Mouse (Mus musculus): Measurements from ENCODE around the gene Gtse1.
A peak's percentile ranks its signal among the peaks of the same experiment; 100 is the strongest.

The Gtse1 gene

DNA sequence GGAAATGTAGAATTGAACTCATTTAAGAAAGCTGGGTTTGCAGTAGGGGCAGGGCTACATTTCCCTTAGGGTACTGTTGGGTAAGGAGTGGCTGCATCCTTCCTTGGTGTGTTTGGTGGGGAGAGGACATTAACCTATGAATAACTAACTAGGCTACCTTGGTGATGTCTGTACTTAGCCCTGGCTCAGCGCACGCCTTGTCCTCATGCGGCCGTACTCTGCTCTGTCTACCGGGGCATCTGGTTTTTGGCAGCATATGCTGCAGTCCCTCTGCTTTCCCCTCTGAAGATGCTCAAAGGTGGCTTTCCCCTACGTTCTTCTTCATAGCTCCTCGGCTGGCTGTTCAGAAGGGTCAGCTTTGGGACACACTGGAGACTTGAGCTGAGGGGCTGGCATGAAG lies 17.8 kb downstream of the Gtse1 start:
- DNase-seq = no peak

DNA sequence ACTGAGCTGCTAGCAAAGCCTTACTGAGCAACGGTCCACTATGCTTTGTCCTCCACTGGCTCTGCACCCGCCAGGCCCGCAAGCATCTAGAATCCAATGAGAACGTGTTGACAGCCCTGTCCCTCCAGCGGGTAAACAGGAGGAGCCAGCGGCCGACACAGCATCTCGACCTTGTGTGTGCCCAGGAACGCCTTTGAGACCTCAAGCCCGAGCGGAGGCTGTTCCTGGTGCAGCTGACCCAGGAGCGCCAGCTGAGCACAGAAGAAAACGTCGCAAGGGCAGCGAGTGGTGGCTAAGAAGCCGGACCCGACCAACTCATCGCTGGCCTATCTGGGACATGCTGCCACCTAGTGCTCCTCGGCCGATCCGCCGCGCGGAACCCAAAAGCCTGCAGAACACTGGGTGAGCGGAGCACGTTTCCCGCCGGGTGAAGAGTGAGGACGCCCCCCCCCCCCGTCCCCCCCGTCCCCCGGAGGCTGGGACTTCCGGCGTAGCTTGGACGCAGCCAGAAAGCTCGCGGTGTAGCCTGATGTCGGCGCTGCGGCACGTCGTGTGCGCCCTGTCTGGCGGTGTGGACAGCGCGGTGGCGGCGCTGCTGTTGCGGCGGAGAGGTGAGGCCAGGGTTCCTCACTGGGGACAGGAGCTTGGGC lies 19.4 kb downstream of the Gtse1 start, which contains the start of gene Trmu:
Gene Trmu, plus strand, starts transcription at position 465 of the 650 bp plus-strand sequence.
- peak; percentile 95 for DNase-seq

DNA sequence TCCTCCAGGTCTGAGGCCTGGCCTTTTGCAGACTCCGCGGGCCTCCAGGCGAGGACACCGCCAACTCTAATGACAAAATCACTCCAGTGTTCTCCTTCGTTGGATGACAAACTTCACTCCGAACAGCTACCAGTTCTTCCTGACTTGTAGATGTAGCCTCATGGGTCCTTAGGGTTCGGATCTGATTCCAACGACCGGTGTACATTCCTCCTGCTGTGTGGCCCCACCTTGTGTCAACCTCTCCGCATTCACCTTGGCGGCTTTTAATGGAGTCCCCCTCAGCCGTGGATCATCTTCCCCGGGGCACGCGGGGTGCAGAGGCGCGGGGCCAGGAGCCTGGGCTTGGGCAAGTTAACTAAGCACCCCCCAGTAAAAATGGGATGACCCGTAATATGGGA lies 20.0 kb downstream of the Gtse1 start:
- DNase-seq = no peak

DNA sequence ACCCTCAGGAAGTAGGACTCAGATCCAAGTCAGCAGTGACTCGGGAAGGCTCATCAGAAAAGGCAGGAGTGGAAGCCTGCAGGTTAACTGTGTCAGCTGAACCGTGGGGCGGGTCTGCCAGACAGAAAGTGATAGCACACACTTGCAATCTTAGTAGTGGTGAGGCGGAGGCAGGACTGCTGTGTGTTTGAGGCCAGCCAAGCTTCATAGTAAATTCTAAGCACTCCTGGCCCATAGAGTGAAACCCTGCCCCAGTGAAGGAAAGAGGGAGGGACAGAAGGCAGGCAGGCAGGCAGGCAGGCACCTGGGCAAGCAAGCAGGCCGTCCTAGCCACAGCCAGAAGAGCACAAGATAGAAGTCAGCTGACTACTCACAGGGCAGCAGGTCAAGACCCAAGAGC lies 26.1 kb downstream of the Gtse1 start:
- DNase-seq = no peak

DNA sequence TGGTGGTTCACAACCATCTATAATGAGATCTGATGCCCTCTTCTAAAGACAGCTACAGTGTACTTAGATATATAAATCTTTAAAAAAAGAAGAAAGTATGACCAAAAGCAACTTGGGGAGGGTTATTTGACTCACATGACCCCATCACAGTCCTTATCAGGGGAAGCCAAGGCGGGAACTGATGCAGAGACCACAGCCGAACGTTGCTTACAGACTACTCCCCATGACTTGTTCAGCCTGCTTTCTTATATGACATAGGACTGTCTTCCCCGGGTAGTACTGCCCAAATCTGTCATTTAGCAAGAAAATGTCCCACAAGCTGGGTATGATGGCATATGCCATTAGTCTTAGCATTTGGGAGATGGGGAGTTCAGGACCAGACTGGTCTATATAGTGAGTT lies 29.7 kb downstream of the Gtse1 start:
- DNase-seq = no peak

DNA sequence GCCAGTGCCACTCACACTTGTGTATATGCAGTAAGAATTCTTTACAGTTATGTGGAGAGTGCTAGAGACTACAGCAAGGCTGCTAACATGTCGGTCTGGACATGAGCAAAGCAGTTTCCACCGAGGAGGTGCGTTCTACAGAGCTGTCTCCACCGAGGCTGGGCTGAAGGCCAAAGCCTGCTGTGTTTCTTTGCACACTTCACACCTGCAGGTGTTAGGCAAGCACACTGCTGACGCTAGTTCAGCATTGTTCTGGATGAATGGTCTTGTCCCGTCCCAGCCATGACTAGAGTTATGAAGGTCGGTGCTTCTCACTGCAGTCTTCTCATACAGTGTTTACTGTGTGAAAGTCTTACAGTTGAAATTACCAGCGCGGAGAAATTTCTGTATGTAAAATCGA lies 32.4 kb downstream of the Gtse1 start:
- no peak for DNase-seq

DNA sequence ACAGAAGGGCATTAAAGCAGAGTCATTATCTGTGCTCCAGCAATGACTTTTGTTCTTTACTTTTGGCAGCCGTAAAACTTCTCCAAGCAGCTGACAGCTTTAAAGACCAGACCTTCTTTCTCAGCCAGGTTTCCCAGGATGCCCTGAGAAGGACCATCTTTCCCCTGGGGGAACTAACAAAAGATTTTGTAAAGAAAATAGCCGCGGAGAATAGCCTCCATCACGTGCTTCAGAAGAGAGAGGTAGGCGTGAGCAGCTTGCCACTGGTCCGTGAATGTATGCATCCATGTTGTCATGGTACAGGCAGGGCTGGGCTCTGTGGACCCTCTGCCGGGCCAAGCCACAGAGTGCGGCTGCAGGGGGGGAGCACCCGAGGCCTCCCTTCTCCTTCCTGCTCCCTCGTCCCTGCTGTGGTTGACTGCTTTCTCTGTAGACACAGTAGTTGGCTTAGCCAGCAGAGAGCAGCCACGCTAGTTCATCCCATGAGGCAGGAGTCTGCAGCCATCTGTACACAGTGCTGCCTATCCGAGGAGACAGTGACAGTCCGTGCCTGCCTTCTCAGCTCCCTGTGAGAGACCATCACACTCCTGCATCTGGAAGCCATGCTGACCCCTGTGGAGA lies 33.1 kb downstream of the Gtse1 start:
- DNase-seq = no peak

DNA sequence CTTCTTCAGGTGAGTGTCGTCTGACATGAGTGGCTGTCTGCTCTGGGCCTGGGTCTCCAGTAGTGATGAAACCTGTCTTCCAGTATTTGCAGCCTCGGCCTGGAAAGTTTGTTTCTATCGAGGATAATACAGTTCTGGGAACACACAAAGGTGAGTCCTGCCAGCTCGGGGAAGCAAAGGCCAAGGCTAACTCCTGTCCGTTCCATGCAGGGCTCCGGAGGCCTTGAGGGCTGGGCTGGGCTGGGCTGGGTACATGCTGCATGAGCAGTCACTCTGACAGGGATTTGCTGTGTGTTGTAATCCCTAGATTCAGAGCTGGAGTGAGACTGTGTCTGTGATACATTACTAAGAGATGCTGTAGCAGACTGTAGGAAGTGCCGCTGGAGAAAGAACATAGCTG lies 34.3 kb downstream of the Gtse1 start:
- DNase-seq = no peak

DNA sequence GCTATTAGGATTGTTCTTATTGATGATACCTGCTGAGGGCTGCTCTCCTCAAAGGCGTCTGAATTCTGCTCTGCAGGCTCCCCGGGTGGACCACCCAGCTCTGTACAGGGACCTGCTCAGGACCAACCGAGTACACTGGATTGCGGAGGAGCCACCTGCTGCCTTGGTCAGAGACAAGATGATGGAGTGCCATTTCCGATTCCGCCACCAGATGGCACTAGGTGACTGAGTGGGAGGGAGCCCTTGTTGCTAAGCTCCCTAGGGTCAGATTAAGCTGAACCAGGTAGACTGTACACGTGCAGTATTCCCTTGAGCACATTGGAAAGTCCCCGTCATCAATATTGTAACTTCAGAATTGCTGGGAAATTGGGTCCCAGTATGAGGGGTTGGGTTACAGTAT lies 36.7 kb downstream of the Gtse1 start:
- peak; percentile 84 for DNase-seq

DNA sequence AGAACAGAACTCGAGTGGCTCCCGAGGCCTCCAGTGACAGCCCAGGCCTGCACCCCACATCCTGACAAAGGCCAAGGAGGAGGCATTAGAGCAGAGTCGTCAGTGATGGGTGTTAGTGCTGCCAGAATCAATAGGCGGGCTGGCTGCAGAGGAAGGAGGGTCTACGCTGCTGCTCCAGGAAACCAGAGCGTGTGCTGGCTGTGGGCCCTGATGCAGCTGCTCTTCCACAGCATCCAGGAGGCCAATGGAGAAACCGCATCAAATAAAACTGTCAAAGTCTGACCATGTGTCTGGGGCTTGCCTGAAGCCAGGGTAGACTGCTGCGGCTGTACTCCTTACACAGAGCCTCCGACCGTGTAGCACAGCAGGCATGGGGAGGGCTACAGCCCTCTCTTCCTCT lies 37.6 kb downstream of the Gtse1 start:
- no peak for DNase-seq

DNA sequence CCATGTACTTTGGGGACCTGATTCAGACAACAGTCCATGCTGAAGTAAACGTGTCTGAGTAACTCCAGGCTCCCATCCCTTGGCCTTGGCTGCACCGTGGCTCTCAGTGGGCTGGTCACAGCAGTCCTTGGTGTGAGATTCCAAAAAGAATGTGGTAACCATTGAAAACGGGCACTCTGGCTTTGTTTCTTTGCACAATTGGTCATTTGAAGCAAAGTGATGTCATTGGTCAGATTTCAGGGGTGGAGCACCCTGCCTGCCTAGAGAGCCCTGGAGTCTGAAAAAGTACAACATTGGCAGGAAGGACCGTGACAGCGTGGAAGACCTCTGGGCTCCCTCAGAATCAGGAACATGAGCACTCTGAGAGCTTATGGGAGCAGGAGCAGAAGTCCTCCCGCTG lies 39.9 kb downstream of the Gtse1 start:
- no peak for DNase-seq

DNA sequence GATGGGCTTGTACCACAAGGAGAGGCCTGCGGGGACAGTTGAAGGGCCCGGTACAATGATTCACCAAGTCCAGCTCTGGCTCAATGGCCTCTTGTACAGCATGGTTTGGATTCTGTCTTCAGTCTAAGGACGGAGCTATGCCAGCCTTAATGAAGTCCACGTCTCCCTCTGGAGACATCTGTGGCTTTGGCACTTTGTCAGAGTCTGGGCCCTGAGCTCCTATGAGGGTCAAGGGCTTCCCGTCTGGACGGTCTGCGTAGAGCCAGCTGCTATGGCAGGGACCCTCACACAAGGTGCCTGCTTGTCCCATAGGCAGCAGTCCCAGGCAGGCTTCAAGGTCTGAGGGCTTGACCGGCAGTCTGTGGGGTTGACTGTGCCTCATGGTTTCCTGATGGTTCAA lies 40.8 kb downstream of the Gtse1 start:
- no peak for DNase-seq

DNA sequence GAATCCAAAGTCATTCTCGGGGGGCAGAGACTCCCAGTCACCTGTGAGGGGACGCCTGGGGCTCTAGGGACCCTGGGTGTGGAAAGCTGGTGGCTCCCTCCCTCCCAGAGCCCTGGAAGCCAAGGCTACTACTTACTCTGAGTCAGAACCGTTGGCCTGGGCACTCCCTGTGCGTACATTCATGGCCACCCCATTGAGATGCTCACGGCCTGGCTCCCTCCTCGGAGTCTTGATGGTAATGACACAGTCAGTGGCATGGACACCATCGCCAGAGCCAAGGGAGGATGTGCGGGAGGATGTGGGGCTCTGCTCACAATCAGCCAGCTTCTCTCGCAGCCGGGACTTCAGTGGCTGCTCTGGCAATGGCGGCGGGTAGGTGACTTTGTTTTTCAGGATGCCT lies 41.3 kb downstream of the Gtse1 start:
- no peak for DNase-seq

DNA sequence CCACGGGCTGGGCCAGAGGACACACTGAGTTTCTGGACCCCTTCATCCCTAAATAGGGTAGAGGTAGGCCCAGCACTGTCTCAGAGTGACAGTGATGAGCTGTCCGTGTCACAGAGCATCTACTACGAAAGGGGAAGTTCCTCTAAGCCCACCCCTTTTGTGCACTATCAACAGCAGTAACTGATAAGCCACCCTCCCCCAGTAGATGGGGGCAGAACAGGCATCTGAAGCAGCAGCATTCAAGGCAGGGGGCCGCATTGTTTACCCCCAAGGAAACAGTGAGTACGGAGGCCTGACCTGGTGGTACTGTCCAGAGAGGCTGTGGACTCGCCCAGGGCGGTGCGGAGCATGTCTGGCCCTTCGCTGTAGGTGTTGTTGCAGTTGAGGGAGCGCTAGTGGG lies 43.0 kb downstream of the Gtse1 start:
- DNase-seq = no peak

DNA sequence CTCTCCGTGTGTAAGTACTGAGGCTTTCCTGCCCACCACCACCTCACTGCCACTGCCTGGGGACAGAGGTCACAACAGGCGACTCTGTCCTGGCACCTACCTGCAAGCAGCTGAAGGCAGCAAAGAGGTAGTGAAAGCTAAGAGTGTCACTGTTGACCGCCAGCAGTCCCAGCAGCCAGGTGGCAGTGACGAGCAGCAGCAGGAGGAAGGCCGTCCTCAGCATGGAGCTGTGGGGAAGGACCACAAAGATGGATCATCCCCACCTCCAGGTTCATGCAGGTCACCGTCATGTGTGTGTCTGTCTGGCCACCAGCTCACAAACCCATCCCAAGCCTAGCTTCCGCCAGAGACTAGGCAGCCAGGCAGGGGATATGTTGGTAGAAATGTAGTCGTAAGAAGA lies 44.3 kb downstream of the Gtse1 start:
- peak; percentile 21 for DNase-seq

DNA sequence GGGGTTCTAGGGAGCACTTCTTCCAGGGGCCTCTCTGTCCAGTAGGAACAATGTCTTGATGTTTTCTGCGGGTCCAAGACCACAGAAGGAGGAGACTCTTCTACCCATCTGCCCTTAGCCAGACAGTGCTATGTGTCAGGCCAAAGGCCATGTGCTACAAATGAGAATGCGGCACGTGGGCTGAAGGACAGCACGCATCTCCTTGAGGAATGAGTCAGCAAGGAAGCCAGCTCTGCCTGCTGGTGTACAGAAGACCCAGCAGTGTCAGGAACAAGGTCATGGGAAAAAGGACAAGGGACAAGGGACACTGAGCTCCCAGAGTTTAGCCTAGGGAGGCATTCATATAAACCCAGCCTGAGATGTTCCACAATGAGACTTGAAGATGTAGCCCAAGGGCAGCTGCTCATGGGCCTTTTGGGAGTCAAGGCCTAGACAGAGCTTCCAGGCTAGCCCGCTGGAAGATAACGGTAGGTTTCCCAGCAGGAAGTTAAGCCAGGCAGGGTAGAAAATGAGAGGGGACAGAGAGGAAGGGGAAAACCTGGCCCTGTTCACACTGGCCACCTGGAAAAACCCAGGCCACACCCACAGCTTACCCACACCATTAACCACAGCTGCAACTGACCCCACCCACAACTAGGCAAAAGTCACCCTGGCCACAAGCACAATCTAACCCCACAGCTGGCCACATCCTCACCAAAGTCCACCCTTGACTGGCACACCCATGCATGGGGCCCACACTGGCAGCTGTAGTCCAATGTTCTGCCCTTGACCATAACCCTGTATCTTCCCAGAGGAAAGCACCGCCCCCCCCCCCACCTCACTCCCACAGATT lies 49.3 kb downstream of the Gtse1 start:
- DNase-seq = no peak

DNA sequence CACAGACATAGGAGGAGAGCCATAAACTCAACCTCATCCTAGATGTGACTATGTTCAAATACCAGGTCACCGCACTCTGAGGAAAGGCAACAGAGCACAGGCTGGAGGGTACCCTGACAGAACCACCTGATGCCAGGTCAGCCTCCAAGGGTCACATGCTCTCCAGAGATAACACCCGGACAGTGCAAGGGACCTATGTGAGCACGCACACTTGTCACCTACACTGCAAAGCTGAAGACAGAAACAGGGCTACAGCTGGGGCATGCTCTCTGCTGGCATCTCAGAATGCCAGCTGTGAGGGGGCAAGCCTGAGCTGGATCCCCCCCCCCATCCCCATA lies 49.9 kb downstream of the Gtse1 start:
- no peak for DNase-seq

DNA sequence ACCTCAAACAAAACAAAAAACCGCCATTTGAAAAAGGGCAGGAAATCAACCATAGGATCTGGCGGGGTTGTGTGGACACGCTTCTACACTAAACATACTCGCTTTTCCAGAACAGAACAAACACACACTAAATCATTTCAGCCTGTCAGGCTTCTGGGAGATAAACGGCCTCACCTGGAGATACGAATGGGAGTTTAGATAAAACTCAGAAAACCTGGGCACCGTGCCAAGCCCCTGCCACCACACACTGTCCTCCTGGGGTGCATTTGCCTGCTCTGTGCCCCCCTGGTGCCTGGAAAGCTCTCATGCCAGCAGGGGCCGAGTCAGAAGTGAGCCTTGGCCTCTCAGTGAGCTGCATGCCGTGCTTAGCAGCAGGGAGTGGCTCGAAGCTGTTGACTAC lies 50.4 kb downstream of the Gtse1 start:
- DNase-seq = no peak

DNA sequence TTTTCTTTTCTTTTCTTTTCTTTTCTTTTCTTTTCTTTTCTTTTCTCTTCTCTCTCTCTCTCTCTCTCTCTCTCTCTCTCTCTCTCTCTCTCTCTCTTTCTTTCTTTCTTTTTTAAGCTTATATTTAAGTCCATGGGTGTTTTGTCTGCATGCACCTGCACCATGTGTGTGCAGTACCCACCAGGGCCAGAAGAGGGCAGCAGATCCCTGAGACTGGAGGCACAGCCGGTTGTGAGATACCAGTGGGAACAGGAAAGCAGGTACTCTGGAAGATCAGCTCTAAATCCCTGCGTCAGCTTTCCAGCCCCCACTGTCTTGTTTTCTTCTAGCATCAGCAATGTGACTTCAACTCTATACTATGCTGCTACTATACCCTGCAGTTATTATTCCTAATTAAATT lies 54.1 kb downstream of the Gtse1 start:
- DNase-seq = peak; percentile 79

DNA sequence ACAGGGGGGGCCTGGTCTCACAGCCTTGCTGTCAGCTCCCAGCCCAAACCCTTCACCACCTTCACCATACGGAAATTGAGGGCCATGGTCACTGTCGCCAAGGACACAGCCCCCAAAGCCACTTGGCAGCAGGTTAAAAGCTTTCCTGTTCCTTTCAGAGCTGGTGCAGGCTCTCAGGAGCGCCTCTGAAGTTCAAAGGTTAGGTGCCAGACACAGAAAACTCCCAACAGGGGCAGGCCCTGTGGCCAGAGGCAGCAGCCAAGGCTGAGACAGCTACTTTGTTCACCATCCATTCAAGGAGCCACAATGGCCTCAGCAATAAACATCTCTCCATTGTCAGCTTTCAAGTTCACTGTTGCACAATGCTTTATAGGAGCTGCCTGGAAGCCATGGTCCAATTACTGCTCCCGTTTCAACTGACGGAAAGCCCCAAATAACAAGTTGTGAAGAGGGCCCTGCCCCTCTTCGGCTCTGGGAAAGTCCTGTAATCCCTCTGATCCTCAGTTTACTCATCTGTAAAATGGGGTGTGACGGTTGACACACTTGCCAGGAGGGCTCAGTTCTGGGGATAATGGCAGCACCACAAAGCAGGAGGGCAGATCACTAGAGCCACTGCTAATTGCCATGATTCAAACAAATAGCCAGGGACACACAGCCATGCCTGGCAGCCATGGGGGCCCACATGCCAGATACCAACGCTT lies 59.8 kb downstream of the Gtse1 start:
- DNase-seq = no peak

DNA sequence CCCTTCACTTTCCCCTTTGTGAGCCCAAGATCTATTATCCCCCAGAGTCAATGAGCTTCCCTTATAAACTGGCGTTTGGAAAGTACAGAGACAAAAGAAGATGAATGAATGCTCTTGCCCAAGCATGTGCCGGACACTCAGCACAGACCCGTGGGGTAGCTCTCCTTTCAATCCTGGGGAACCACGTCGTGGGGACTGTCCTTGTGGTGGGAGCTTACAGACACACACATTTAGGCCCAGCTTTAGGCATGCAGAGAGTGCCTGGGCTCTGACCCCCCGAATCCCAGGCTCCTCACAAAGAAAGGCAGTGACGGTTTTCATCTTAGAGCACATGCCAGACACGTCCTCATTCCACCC lies 60.3 kb downstream of the Gtse1 start:
- no peak for DNase-seq

DNA sequence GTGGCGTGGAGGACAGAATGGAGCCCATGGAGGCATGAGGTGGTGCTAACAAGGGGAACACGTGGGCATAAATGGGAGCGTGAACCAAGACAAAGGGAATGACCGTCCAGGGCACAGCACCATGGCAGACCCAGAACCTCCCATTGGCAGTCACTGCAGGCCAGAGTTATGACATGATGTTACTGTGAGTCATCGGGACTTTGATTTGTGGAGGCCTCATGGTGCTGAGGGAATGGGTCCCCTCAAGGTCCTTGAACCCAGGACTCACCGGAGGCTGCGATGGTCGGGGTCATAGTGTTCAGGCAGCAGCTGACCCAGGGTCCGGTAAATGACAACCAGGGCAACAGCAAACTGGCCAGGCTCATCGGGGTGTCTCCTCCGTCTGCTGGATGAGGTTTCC lies 62.3 kb downstream of the Gtse1 start:
- no peak for DNase-seq

Data from lung, postnatal 10 days (tissue).